Mouse (Mus musculus): ENCODE results near the gene Sart1. TPM values are rescaled to one million over a fixed set of nuclear protein-coding genes. Genes with fewer than 3 reads are reported as not detected.

Sart1 gene
- total RNA-seq, 2 experiments from 2014 or later = 98.7 to 123 TPM

Other genes with a start within 250 kb of the Sart1 start
- 10 to 100 TPM; 35.0 to 39.4 TPM for gene Pacs1, start 115.6 kb downstream of the Sart1 start, total RNA-seq (2021)
- 100 to 1,000 TPM; 210 to 224 TPM for gene Sf3b2, start 93.2 kb downstream of the Sart1 start, total RNA-seq (2021)
- under 1 TPM; 0.45 to 0.67 TPM for gene Gal3st3, start 90.4 kb downstream of the Sart1 start, total RNA-seq (2021)
- gene Catsper1, start 53.0 kb downstream of the Sart1 start, total RNA-seq (2021) = not detected
- 1 to 10 TPM; 2.6 to 3.4 TPM for gene Cst6, start 39.1 kb downstream of the Sart1 start, total RNA-seq (2021)
- gene Eif1ad, start 22.0 kb downstream of the Sart1 start, total RNA-seq (2021) = 10 to 100 TPM; 36.5 to 42.2 TPM
- 100 to 1,000 TPM; 153 to 164 TPM for gene Banf1, start 21.5 kb downstream of the Sart1 start, total RNA-seq (2021)
- not detected for gene Tsga10ip, start 13.8 kb upstream of the Sart1 start, total RNA-seq (2021)
- gene Drap1, start 36.3 kb upstream of the Sart1 start, total RNA-seq (2021) = 100 to 1,000 TPM; 236 to 266 TPM
- 10 to 100 TPM; 55.1 to 56.7 TPM for gene AI837181, start 36.4 kb upstream of the Sart1 start, total RNA-seq (2021)
- under 1 TPM in 1 of 2 experiments, not detected in 1; 0.20 TPM for gene Fosl1, start 58.8 kb upstream of the Sart1 start, total RNA-seq (2021)
- 10 to 100 TPM; 10.4 to 10.6 TPM for gene Ccdc85b, start 69.2 kb upstream of the Sart1 start, total RNA-seq (2021)
- gene Fibp, start 71.9 kb upstream of the Sart1 start, total RNA-seq (2021) = 100 to 1,000 TPM; 134 to 137 TPM
- gene Ctsw, start 79.8 kb upstream of the Sart1 start, total RNA-seq (2021) = 1 to 10 TPM in 1 of 2 experiments, under 1 TPM in 1; 0.67 to 1.3 TPM
- gene Efemp2, start 85.3 kb upstream of the Sart1 start, total RNA-seq (2021) = 10 to 100 TPM; 80.0 to 88.0 TPM
- 10 to 100 TPM; 24.9 to 29.8 TPM for gene Mus81, start 99.7 kb upstream of the Sart1 start, total RNA-seq (2021)
- 100 to 1,000 TPM; 789 to 859 TPM for gene Cfl1, start 101.8 kb upstream of the Sart1 start, total RNA-seq (2021)
- gene 1700020D05Rik, start 115.1 kb upstream of the Sart1 start, total RNA-seq (2021) = 1 to 10 TPM; 3.0 to 3.5 TPM
- 10 to 100 TPM; 15.1 to 16.0 TPM for gene Snx32, start 121.8 kb upstream of the Sart1 start, total RNA-seq (2021)
- gene Ovol1, start 171.9 kb upstream of the Sart1 start, total RNA-seq (2021) = 1 to 10 TPM in 1 of 2 experiments, not detected in 1; 1.6 TPM
- gene Ap5b1, start 179.3 kb upstream of the Sart1 start, total RNA-seq (2021) = 1 to 10 TPM; 6.0 to 8.9 TPM
- gene Rnaseh2c, start 213.2 kb upstream of the Sart1 start, total RNA-seq (2021) = 100 to 1,000 TPM; 109 to 110 TPM
- gene Kat5, start 221.5 kb upstream of the Sart1 start, total RNA-seq (2021) = 10 to 100 TPM; 69.0 to 83.1 TPM
- 10 to 100 TPM; 71.0 to 73.6 TPM for gene Rela, start 248.8 kb upstream of the Sart1 start, total RNA-seq (2021)